Mouse (Mus musculus) neural tube, embryonic 15.5 days (tissue): ENCODE measurements at regions not wholly inside any gene's neighbourhood (a gene's known extent, or its start where the extent isn't known, plus 50 kb on each side); places are given as distances from the start of the nearest gene placed in this dataset.
"Not testable (repeated sequence)": the region's sequence is repeated elsewhere in the genome, so short reads cannot be mapped to it uniquely, and the experiment has no call there.

Experiments used
- ATAC-seq: fragments of 200-750 bp; cut with Nextera tagmentation; 2 replicates; pipeline ENCODE4 v1.8.0; 2017; ENCODE audit warnings: mild to moderate bottlenecking, moderate TSS enrichment, moderate library complexity; ENCODE audit not compliant: low FRiP score
- H3K27ac ChIP-seq: fragments of 300-500 bp; sonication (generic); replicated peaks from 2 replicates; pipeline ENCODE4 v1.5.1; 2015; ENCODE audit warnings: mild to moderate bottlenecking, inconsistent platforms
- H3K27me3 ChIP-seq: fragments of 300-500 bp; sonication (generic); replicated peaks from 2 replicates; pipeline ENCODE4 v1.6.1; 2015; ENCODE audit warnings: inconsistent platforms
- H3K36me3 ChIP-seq: fragments of 300-500 bp; sonication (generic); 2 replicates; pipeline ENCODE4 v1.6.1; 2015; ENCODE audit warnings: inconsistent platforms
- H3K4me1 ChIP-seq: fragments of 300-500 bp; sonication (generic); 2 replicates; pipeline ENCODE4 v1.6.1; 2015; ENCODE audit warnings: inconsistent platforms
- H3K4me2 ChIP-seq: fragments of 300-500 bp; sonication (generic); 2 replicates; pipeline ENCODE4 v1.6.1; 2015; ENCODE audit warnings: inconsistent platforms, mild to moderate bottlenecking, moderate library complexity
- H3K4me3 ChIP-seq: fragments of 300-500 bp; sonication (generic); replicated peaks from 2 replicates; pipeline ENCODE4 v1.5.1; 2015; ENCODE audit warnings: mild to moderate bottlenecking, inconsistent platforms
- H3K9ac ChIP-seq: fragments of 300-500 bp; sonication (generic); replicated peaks from 2 replicates; pipeline ENCODE4 v1.6.1; 2015; ENCODE audit warnings: mild to moderate bottlenecking, inconsistent platforms
- H3K9me3 ChIP-seq: fragments of 300-500 bp; sonication (generic); replicated peaks from 2 replicates; pipeline ENCODE4 v1.6.1; 2016; ENCODE audit warnings: inconsistent platforms
- WGBS: fragments of 180-500 bp; shearing (Covaris S2); methylation state at CpG from one replicate; pipeline ENCODE4 v1.1.7; 2015; ENCODE audit warnings: mixed read lengths; 5-methylcytosine and 5-hydroxymethylcytosine counted together

GRCm38 (mm10) chr19:35034408-35034807 lies 112.2 kb downstream of the Kif20b start:
- no peaks in the 10 kb centered on the region for H3K9me3 ChIP-seq
- no peak overlapping the region for H3K4me2 ChIP-seq
- no peak overlapping the region for H3K27ac ChIP-seq
- H3K9ac ChIP-seq, result no peak overlapping the region
- no peaks in the 10 kb centered on the region for H3K4me1 ChIP-seq
- no peak for ATAC-seq
- 95% methylated on average over 3 of the region's 3 CpGs for WGBS
- no peaks in the 10 kb centered on the region for H3K27me3 ChIP-seq
- no peaks in the 10 kb centered on the region for H3K36me3 ChIP-seq
- H3K4me3 ChIP-seq, result no peak overlapping the region

GRCm38 (mm10) chr19:35045576-35045975 lies 123.4 kb downstream of the Kif20b start:
- no peaks in the 10 kb centered on the region for H3K9me3 ChIP-seq
- H3K4me2 ChIP-seq, result no peak overlapping the region
- H3K9ac ChIP-seq, result no peak overlapping the region
- ATAC-seq, result no peak
- 82% methylated on average over 4 of the region's 4 CpGs for WGBS
- no peak overlapping the region for H3K4me3 ChIP-seq
- no peaks in the 10 kb centered on the region for H3K36me3 ChIP-seq
- no peak overlapping the region for H3K27ac ChIP-seq
- no peaks in the 10 kb centered on the region for H3K27me3 ChIP-seq
- H3K4me1 ChIP-seq, result no peaks in the 10 kb centered on the region

- no peak overlapping the region for H3K4me3 ChIP-seq
- H3K27me3 ChIP-seq, result no peaks in the 10 kb centered on the region
- no peaks in the 10 kb centered on the region for H3K4me1 ChIP-seq
- no peaks in the 10 kb centered on the region for H3K9me3 ChIP-seq
- H3K4me2 ChIP-seq, result no peak overlapping the region
- 72% methylated on average over 3 of the region's 3 CpGs for WGBS
- H3K27ac ChIP-seq, result no peak overlapping the region
- no peak for ATAC-seq
- H3K36me3 ChIP-seq, result no peaks in the 10 kb centered on the region
- H3K9ac ChIP-seq, result no peak overlapping the region
Measured at GRCm38 (mm10) chr19:35066352-35066935, 144.3 kb downstream of the Kif20b start.

GRCm38 (mm10) chr19:35081126-35081525 lies 159.0 kb downstream of the Kif20b start:
- H3K4me2 ChIP-seq, result no peak overlapping the region
- no peaks in the 10 kb centered on the region for H3K36me3 ChIP-seq
- no peak overlapping the region for H3K27ac ChIP-seq
- ATAC-seq, result no peak
- no peak overlapping the region for H3K4me3 ChIP-seq
- no peaks in the 10 kb centered on the region for H3K4me1 ChIP-seq
- H3K9me3 ChIP-seq, result no peaks in the 10 kb centered on the region
- WGBS, result 57% methylated on average over 4 of the region's 4 CpGs
- H3K9ac ChIP-seq, result no peak overlapping the region
- no peaks in the 10 kb centered on the region for H3K27me3 ChIP-seq

- 0% methylated on average over 1 of the region's 1 CpGs for WGBS
- H3K9me3 ChIP-seq, result no peaks in the 10 kb centered on the region
- H3K4me1 ChIP-seq, result no peaks in the 10 kb centered on the region
- H3K4me3 ChIP-seq, result no peak overlapping the region
- H3K9ac ChIP-seq, result no peak overlapping the region
- ATAC-seq, result no peak
- no peak overlapping the region for H3K27ac ChIP-seq
- no peak overlapping the region for H3K4me2 ChIP-seq
- H3K36me3 ChIP-seq, result no peaks in the 10 kb centered on the region
- H3K27me3 ChIP-seq, result no peaks in the 10 kb centered on the region
Measured at GRCm38 (mm10) chr19:35101244-35101643, 179.1 kb downstream of the Kif20b start.

GRCm38 (mm10) chr19:35114313-35114712 lies 192.2 kb downstream of the Kif20b start:
- Histone ChIP-seq H3K36me3 (no peaks in the 10 kb centered on the region), H3K4me1 (no peaks in the 10 kb centered on the region), H3K9ac (no peak overlapping the region), H3K27ac (no peak overlapping the region), H3K4me3 (no peak overlapping the region), H3K4me2 (no peak overlapping the region), H3K27me3 (no peaks in the 10 kb centered on the region), H3K9me3 (no peaks in the 10 kb centered on the region)
- no peak for ATAC-seq
- 72% methylated on average over 2 of the region's 2 CpGs for WGBS

GRCm38 (mm10) chr19:35125278-35125677 lies 203.1 kb downstream of the Kif20b start:
- H3K9me3 ChIP-seq, result no peaks in the 10 kb centered on the region
- no peak overlapping the region for H3K27ac ChIP-seq
- no peaks in the 10 kb centered on the region for H3K4me1 ChIP-seq
- no peaks in the 10 kb centered on the region for H3K27me3 ChIP-seq
- no peak for ATAC-seq
- no peaks in the 10 kb centered on the region for H3K36me3 ChIP-seq
- H3K9ac ChIP-seq, result no peak overlapping the region
- no peak overlapping the region for H3K4me2 ChIP-seq
- no peak overlapping the region for H3K4me3 ChIP-seq
- 24% methylated on average over 4 of the region's 4 CpGs for WGBS

- no peaks in the 10 kb centered on the region for H3K36me3 ChIP-seq
- no peak overlapping the region for H3K27ac ChIP-seq
- 88% methylated on average over 12 of the region's 12 CpGs for WGBS
- no peaks in the 10 kb centered on the region for H3K27me3 ChIP-seq
- H3K4me1 ChIP-seq, result no peaks in the 10 kb centered on the region
- no peak overlapping the region for H3K4me2 ChIP-seq
- no peak overlapping the region for H3K9ac ChIP-seq
- no peaks in the 10 kb centered on the region for H3K9me3 ChIP-seq
- no peak for ATAC-seq
- H3K4me3 ChIP-seq, result no peak overlapping the region
Measured at GRCm38 (mm10) chr19:35126594-35127051, 204.5 kb downstream of the Kif20b start.

- WGBS, result 74% methylated on average over 3 of the region's 3 CpGs
- no peaks in the 10 kb centered on the region for H3K27me3 ChIP-seq
- H3K36me3 ChIP-seq, result no peaks in the 10 kb centered on the region
- no peak overlapping the region for H3K4me3 ChIP-seq
- H3K9ac ChIP-seq, result no peak overlapping the region
- no peak overlapping the region for H3K4me2 ChIP-seq
- H3K9me3 ChIP-seq, result no peaks in the 10 kb centered on the region
- ATAC-seq, result no peak
- H3K4me1 ChIP-seq, result no peaks in the 10 kb centered on the region
- H3K27ac ChIP-seq, result no peak overlapping the region
Measured at GRCm38 (mm10) chr19:35128104-35128503, 205.9 kb downstream of the Kif20b start.

GRCm38 (mm10) chr19:35143131-35143530 lies 221.0 kb downstream of the Kif20b start:
- Histone ChIP-seq H3K36me3 (no peaks in the 10 kb centered on the region), H3K9me3 (no peaks in the 10 kb centered on the region)
- no peak for ATAC-seq

GRCm38 (mm10) chr19:35143781-35144180 lies 221.6 kb downstream of the Kif20b start:
- Histone ChIP-seq H3K9me3 (no peaks in the 10 kb centered on the region), H3K9ac (no peak overlapping the region), H3K4me1 (no peaks in the 10 kb centered on the region), H3K36me3 (no peaks in the 10 kb centered on the region), H3K4me2 (no peak overlapping the region), H3K27me3 (no peaks in the 10 kb centered on the region), H3K4me3 (no peak overlapping the region), H3K27ac (no peak overlapping the region)
- no peak for ATAC-seq
- 84% methylated on average over 2 of the region's 2 CpGs for WGBS

More at GRCm38 (mm10) chr19:35143131-35143530, 221.0 kb downstream of the Kif20b start:
- Histone ChIP-seq H3K4me3 (no peak overlapping the region), H3K27me3 (no peaks in the 10 kb centered on the region), H3K4me2 (no peak overlapping the region), H3K4me1 (no peaks in the 10 kb centered on the region), H3K9ac (no peak overlapping the region), H3K27ac (no peak overlapping the region)

- H3K4me3 ChIP-seq, H3K9me3 ChIP-seq, H3K36me3 ChIP-seq, H3K4me2 ChIP-seq, H3K4me1 ChIP-seq, ATAC-seq, H3K27me3 ChIP-seq, H3K9ac ChIP-seq, H3K27ac ChIP-seq: not testable (repeated sequence)
- 89% methylated on average over 2 of the region's 2 CpGs for WGBS
Measured at GRCm38 (mm10) chr19:35149476-35149875, 227.3 kb downstream of the Kif20b start.
